Mouse (Mus musculus): ENCODE data around the gene Mettl7a2.
"Not testable (repeated sequence)": the region's sequence is repeated elsewhere in the genome, so short reads cannot be mapped to it uniquely, and the experiment has no call there.

Gene Mettl7a2

GRCm38 (mm10) chr15:100352711-100353250 lies at the start of gene Mettl7a2, which contains the start of gene Methig1:
TSS of gene Mettl7a2 (plus strand) at chr15:100353200.
TSS of gene Methig1 (plus strand) at chr15:100353149.
- no peak for DNase-seq

GRCm38 (mm10) chr15:100303428-100304018 lies 49.5 kb upstream of the Mettl7a2 start:
- DNase-seq: no peak

GRCm38 (mm10) chr15:100304019-100304991 lies 48.7 kb upstream of the Mettl7a2 start, which contains the start of gene Mettl7a1:
TSS of gene Mettl7a1 (plus strand) at chr15:100304140.
- DNase-seq: peak; percentile 84

DNA sequence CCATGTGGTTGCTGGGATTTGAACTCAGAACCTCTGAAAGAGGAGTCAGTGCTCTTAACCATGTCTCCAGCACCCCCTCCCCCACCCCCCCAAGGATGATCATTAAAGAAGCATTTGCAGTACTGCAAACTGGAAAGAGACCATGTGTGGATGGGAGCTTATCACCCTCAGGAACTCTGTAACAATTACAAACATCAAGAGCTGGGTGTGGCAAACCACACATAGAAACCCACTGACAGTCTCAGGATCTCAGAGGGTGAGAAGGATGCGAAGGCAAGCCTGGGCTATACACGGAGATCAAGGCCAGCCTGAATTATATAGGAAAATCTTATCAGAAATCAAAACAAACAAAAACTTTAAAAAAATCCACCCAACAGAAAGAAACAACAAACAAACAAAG lies 46.8 kb upstream of the Mettl7a2 start:
- no peak for DNase-seq

DNA sequence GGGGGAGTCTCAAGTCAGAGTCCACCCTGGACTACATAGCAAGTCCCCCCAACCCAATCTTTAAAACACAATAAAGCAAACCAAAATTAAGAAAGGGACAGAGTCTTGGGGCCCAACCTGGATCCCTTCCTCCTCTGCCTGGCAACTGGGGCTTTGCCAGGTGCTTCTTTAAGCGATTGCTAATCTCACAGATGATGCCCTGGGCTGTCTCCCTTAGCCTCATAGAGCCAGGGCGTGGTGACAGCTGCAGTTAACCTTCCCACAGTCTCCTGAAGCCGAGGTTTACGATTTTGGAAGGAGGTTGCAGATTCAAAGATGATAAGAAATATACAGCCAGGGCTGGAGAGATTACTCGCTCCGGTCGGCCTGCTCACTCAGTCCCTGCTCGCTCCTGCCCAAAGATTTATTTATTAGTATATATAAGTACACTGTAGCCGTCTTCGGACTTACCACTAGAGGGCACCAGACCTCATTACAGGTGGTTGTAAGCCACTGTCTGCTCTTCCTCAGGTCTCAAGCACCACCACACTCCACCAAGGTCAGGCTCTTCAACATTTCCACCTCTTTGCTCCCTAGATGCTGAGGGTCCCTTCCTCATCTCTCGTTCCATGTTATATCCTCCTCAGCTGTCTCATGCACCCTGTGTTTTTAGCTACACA lies 45.4 kb upstream of the Mettl7a2 start:
- peak; percentile 71 for DNase-seq

DNA sequence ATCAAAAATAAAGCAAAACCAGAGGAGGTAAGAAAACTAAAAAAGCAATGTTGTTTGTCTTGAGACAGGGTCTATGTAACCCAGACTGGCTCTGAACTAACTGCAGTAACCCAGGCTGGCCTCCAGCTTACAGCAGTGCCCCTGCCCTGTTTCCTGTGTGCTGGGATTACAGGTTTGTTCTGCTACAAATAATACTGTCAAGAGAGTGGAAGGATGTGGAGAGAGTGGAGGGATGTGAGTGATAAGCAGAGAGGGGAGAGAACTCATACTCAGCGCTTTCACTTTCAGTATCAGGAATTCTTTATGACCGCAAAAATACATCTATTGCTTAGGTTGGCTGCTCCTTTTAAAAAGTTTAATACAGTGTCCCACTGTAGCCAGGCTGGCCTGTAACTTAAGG lies 40.7 kb upstream of the Mettl7a2 start:
- DNase-seq: no peak

DNA sequence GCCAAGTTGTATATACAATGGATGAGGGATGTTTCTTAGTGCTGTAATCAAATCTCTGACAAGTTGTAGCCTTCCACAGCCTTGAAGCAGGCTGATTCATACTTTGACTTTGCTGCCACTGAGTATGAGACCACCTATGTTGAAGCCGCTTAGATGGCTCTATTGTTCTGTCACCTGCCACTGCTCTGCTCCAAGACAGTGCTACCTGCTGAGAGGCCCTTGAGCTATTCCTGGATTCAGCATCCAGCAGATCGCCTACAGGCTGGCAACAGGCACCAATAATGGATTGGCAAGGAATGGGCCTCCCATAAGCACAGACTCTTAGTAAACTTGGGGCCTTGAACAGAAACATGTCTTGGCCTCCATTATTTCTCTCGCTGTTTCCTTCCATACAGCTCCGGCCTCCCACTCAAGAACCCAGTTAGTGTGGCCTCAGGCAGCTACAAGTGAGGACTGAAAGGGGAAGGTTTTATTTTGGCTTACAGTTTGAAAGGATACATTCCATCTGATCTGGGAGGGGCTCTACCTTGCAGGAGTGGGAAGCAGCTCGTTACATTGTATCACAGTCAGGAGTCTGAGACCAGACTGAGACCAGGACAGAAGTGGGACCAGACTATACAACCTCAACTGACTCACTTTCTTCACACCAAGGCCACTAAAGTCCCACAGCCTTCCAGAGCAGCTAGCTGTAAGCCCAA lies 38.4 kb upstream of the Mettl7a2 start:
- DNase-seq: no peak

- not testable (repeated sequence) for DNase-seq
Observed at GRCm38 (mm10) chr15:100318014-100318671, 34.9 kb upstream of the Mettl7a2 start.

DNA sequence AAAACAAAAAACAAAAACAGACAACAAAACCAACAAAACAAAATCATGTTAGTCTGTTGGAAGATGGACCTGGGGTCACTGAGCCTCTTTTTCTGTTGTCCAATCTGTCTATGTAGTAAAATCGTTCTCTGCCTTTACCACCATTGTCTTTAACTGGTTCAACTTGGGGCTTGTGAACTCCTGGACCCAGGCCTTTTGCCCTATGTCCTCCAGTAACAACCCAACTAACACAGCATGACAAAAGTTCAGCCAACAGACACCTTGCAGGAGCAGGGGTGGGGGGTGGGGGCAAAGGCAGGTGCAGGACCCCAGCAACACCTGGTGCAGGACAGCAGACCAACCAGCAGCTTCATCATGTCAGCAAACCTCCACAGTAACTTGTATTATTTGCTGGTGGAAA lies 33.1 kb upstream of the Mettl7a2 start:
- DNase-seq: no peak

DNA sequence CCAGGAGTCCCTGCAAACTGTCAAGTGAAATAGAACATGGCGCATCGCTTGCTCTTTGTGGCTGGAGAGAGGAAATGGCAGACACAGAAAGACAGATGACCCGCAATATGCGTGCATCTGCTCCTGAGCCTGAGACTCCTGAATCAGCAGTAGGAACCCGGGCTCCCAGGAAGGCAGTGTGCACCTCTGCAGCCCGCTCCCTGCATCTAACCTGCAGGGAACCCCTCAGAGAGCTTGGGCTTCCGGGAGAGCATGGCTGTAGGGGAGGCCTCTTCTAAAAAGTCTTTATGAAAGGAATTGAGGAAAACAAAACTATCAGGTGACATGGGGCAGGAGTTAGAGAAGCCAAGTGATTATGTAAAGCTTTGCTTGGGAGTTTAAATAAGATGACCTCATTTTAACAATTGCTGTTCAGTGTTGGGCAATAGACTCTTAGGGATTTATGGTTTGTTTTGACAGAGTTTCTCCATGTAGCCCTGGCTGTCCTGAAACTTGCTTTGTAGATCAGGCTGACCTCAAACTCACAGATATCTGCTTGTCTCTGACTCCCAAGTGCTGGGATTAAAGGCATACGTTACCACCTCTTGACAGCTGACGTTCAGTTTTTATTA lies 32.6 kb upstream of the Mettl7a2 start:
- no peak for DNase-seq

DNA sequence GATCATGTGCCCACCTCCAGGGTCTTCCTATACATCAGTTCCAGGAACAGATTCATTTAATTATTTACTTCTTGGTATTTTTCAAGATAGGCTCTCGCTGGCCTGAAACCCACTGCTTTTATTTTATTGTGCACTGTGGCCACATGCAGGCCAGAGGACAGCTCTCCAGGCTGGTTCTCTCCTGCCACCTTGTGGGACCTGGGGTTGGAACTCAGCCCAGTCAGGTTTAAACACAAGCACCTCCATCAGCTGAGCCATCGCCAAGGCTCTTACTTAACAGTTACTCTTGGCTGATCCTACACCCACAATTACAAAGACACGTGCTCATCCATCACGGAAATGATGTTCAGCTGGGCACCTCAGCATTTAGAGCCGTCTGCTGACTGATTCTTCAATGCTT lies 31.9 kb upstream of the Mettl7a2 start:
- DNase-seq: peak; percentile 47

DNA sequence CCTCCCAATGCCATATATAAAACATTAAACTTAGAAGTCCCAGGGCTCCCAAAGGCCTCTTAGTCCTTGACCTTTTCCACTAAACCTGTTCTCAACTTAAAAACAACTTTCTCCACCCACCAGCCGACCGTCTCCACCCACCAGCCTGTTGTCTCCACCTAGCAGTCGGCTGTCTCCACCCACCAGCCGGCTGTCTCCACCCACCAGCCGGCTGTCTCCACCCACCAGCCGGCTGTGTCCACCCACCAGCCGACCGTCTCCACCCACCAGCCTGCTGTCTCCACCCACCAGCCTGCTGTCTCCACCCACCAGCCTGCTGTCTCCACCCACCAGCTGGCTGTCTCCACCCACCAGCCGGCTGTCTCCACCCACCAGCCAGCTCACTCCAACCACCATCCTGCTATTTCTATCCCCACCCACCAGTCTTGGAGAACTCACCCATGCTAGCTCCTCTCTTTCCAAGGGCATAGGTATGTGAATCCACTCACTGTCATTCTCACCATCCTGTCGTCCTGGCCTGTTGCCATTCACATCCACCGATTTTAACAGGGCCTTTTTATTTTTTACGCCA lies 28.9 kb upstream of the Mettl7a2 start:
- peak; percentile 59 for DNase-seq

- no peak for DNase-seq
Observed at GRCm38 (mm10) chr15:100325235-100325634, 27.8 kb upstream of the Mettl7a2 start.

- not testable (repeated sequence) for DNase-seq
Observed at GRCm38 (mm10) chr15:100328089-100328488, 24.9 kb upstream of the Mettl7a2 start.

DNA sequence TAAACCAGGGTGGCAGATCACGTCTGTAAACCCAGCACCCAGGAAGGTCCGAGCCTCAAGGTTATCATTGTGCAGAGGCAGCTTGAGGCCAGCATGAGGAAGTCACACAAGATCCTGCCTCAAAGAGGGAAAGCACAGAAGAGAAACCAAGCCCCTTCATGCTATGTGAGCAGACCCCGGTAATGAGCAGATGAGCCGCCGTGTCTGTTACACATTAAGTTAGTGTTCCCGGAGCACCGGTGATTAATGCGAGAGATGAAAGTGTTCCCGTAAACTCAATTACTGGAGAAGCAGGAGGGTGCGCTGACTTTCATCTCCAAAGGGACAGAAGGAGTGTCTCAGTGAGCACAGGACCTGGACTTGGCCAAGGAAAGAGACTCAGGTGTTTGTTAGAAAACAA lies 23.7 kb upstream of the Mettl7a2 start:
- DNase-seq: not testable (repeated sequence)

- DNase-seq: no peak
Observed at GRCm38 (mm10) chr15:100330739-100331138, 22.3 kb upstream of the Mettl7a2 start.

GRCm38 (mm10) chr15:100332077-100332961 lies 20.7 kb upstream of the Mettl7a2 start:
- DNase-seq: not testable (repeated sequence)

DNA sequence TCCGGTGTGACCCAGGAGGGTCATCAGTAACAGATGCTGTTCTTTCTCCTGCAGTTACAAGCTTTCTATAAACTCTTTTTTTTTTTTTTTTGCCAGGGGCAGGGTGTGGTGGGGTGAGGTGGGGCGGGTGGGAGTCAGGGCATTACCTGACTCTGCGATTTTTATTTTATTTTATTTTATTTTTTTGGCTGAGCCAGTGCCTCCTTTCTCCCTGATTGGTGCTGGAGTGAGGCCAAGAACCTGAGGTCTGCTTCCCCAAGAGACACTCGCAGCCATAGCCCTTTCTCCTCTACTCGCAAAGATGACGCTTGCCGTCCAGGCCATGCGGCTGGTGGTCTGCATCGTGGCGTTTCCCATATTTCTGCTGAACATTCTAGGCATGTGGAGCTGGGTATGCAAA lies 18.4 kb upstream of the Mettl7a2 start, which contains the start of gene Mettl7a3:
Gene Mettl7a3 (plus strand): TSS at position 301 of the 400 bp plus-strand sequence.
- DNase-seq: no peak

DNA sequence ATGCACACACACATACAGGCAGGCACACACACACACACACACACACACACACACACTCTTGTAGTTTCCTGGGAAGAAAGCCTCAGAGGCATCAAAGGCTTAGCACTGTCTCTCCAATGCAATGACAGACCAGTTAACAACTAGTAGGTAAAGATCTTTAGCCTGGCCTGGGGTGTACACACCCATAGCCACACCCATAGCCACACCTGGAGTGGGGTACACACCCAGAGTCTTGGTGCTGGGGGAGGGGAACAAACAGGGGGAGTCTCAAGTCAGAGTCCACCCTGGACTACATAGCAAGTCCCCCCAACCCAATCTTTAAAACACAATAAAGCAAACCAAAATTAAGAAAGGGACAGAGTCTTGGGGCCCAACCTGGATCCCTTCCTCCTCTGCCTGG lies 15.7 kb upstream of the Mettl7a2 start:
- DNase-seq: not testable (repeated sequence)

DNA sequence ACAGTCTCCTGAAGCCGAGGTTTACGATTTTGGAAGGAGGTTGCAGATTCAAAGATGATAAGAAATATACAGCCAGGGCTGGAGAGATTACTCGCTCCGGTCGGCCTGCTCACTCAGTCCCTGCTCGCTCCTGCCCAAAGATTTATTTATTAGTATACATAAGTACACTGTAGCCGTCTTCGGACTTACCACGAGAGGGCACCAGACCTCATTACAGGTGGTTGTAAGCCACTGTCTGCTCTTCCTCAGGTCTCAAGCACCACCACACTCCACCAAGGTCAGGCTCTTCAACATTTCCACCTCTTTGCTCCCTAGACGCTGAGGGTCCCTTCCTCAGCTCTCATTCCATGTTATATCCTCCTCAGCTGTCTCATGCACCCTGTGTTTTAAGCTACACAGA lies 15.2 kb upstream of the Mettl7a2 start:
- peak; percentile 61 for DNase-seq

All from liver (tissue).